Mouse (Mus musculus) 416B (cell line): ENCODE data around the gene Syce3.

Experiments
- DNase-seq: peaks from one replicate; pipeline ENCODE4 v3.0.0; 2011; ENCODE audit warnings: low read depth

Gene Syce3

DNA sequence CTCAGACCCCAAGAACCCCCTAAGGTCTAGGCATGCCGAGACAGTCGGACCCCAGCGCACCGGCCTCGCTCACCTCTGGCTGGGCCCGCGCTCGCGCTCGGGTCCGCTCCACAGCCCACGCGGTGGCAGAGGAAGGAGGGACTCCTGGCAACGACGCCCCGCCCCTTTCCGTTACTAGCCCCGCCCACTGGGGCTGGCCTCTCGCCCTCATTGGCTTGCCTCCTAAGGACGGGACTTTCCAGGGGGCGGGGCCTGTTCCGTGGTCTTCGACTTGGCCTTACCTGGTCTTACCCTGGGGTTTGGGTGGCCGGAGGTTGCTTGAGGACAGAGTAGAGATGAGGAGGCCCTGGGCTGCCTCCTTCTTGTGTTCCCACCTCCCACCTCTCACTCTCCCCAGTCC lies at the start of gene Syce3:
TSS of gene Syce3 (minus strand) at position 386 of the 400 bp plus-strand sequence.
- no peak for DNase-seq

DNA sequence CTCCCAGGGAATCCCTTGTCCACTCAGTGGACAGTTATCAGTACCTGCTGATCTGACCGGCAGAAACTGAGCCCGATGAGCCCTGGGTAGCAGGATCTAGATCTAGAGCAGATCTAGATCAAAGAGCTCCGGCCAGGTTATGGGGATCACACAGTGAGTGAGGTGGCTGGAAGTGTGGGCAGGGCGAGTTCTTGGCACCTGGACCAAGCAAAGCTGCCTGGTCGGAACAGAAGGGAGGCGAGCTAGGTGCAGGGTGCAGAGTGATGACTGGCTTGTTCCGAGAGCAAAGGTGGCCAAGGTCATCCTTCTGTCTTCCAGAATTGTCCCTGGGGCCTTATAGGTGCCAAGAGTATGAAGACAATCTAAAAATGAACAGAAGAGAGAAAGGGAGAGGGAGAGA lies 49.5 kb upstream of the Syce3 start:
- DNase-seq: no peak

- no peak for DNase-seq
These were observed 48.6 kb upstream of the Syce3 start for GRCm38 (mm10) chr15:89458942-89459341.

GRCm38 (mm10) chr15:89455642-89456041 lies 45.3 kb upstream of the Syce3 start:
- no peak for DNase-seq

DNA sequence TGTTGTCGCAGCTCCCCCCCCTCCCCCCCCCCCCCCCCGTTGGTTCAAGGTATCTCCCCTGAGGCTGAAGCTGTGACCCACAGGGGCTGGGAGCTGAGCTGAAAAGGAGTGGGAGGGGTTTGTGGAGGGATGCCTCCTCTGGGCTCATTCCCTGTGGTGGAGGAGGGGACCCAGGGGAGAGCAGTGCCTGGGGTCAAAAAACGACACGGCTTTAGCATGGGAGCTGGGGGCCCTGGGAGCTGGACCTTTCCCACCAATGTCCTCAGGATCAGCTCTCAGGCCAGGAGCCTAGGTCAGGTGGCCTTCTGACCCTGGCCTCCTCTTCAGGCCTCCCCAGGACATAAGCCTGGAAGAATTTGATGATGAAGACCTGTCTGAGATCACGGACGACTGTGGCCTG lies 44.6 kb upstream of the Syce3 start:
- no peak for DNase-seq

DNA sequence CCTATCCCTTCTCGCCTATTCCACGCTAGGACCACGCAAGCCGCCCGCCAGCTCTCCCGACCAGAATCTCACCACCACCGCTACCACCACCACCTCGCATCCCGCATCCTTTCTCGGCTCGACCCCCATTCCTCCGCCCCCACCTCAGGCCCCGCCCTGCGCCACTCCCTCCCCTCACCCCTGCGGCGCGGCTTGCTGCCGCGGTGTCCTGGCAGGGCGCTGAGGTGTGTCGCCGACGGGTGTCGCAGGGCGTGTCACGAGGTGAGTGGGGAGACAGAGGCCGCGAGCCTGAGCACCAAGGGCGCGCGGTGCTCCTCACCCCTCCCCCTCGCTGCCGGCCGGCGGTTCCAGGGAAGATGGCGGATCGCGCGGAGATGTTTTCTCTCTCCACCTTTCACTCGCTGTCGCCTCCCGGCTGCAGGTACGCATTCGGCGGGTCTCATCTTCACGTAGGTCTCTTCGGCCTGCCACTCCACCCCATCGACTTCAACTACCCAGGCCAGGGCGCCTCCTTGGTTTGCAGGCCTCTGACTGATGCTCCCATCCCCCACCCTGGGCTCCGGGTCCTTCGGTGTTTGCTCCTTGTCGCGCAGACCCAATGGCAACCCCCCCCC lies 43.7 kb upstream of the Syce3 start, which contains the start of gene Mapk8ip2:
TSS of gene Mapk8ip2 (plus strand) at position 49 of the 614 bp plus-strand sequence.
- DNase-seq: no peak

DNA sequence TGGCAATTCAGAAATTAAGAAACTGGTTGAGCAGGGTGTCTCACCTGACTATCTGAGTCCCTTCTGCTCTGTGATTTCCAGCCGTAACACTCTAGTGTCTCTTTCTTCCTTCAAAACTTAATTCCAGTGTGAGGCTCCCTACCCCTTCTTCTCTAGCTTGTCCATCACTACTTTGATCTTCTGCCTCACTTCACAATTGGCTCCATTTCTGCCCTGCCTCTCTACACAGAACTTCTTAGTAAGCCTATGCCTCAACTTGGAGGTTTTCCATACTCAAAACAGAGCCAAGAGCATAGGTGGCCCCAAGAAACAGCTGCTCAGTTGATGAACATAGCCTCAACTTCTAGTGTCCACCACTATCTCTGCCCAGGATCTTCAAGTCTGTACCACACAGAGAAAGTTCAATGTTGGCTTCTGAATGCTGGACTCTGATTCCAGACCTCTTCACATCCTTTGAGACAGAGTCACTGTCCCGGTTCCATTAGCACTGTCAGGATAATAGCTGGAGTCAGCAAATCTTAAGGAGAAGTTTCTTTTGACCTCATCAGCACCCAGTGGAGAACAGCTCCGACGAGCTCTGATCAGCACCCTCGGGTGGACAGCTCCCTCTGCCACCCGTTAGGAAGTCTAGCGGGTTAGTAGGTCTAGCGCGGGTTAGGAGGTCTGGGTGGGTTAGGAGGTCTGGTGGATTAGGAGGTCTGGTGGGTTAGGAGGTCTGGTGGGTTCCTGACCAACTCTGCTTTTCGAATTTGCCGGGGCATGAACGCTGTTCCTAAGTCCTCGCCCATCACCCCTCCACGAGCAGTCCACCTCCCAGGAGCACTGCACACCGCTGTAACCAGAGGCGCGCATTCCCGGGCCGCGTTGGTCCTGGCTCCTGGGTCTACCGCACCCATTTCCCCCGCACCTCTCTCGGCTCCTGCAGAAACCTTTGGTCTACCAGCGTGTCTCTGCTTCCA lies 42.9 kb upstream of the Syce3 start:
- peak; percentile 55 for DNase-seq

DNA sequence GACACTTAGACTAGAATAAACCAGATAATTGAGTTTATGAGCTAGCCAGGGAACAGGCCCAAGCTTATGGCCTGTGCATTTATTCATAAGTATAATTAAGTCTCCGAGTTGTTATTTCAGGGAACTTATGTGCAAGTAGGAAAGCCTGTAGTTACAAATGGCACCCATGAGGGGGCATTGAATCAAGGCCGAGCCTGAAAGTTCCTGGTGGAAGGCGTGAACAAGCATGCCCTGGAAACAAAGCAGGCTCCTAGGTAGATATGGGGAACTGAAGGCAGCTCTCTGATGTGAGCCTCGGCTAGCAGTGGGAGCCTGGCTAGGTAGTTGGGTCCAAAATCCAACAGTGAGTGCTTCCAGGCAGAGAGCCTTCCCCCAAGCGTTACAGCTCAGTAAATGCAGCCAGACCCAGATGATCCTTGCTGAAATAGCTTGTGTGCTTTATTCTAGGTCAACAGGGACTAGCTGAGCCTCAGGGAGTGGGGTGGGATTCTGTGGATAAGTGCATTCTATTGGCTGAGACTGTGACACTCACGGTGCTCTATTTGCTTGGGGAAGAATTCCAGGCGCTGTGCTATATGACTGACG lies 32.3 kb upstream of the Syce3 start:
- DNase-seq: peak; percentile 39

- peak; percentile 88 for DNase-seq
These were observed 25.6 kb upstream of the Syce3 start for GRCm38 (mm10) chr15:89435878-89436277.

DNA sequence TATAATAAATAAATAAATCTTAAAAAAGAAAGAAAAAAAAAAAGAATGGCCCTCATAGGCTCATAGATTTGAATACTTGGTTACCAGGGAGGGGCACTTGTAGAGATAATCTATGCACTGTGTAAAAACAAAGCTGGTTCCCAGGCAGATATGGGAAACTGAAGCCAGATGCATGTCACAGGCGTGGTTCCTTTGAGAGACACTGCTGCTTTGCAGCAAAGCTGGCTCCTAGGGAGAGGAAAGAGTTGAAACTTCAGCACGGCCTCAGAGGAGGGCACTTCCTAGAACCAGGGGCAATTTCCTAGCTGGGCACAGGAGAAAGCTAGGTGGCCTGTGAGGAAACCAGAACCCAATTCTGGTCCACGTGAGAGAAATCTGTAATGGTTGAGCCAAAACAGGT lies 23.8 kb upstream of the Syce3 start:
- DNase-seq: no peak

DNA sequence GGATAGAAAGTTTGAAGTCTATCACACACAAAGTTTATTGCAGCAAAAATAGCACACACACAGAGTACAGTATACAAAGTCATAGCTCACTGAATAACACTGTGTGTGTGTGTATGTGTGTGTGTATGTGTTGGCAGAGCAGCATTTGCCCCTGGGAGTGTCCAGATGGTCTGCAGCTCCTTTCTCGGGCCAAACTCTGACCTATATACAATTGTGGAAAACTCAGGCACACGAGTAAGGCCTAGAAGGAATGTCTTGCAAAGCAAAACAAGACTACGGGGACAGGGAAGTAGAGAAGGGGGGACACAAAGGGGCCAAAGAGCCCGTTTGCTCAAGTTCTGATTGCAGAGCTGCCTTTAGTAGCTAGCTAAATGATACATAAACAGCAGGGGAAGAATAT lies 22.6 kb upstream of the Syce3 start:
- no peak for DNase-seq

DNA sequence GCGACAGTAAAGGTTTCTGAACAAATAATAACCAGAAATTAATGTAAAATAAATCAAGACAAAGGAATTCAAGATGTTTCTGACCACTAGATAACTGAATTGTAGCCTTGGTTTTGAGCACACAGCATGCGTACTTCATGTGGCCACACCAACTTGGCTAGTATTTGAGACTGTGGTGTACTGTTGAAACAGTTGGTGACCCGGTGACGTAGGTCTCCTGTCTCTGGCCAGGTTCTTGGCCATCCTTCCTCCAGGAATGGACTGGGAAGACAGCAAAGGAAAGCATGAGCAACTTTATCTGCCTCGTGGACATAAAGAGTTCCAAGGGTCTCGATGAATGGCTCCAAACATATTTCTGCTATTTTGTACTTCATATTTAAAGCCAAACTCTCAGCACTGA lies 21.5 kb upstream of the Syce3 start:
- DNase-seq: no peak

GRCm38 (mm10) chr15:89431271-89431670 lies 21.0 kb upstream of the Syce3 start:
- no peak for DNase-seq

DNA sequence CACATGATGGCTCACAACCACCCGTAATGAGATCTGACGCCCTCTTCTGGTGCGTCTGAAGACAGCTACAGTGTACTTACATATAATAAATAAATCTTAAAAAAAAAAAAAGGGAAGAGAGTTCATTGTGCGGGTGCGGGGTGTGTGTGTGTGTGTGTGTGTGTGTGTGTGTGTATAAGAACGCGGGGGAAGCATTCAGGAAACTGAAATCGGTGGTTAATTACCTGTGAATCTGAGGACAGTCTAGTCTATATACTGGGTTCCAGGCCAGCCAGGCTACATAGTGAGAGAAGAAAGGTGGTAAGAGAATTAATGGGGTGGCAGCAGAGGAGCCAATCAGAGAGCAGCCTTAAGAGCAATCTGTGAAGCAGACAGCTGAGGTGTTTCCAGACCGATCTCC lies 20.5 kb upstream of the Syce3 start:
- peak; percentile 52 for DNase-seq

GRCm38 (mm10) chr15:89430341-89430740 lies 20.0 kb upstream of the Syce3 start:
- DNase-seq: peak; percentile 68

DNA sequence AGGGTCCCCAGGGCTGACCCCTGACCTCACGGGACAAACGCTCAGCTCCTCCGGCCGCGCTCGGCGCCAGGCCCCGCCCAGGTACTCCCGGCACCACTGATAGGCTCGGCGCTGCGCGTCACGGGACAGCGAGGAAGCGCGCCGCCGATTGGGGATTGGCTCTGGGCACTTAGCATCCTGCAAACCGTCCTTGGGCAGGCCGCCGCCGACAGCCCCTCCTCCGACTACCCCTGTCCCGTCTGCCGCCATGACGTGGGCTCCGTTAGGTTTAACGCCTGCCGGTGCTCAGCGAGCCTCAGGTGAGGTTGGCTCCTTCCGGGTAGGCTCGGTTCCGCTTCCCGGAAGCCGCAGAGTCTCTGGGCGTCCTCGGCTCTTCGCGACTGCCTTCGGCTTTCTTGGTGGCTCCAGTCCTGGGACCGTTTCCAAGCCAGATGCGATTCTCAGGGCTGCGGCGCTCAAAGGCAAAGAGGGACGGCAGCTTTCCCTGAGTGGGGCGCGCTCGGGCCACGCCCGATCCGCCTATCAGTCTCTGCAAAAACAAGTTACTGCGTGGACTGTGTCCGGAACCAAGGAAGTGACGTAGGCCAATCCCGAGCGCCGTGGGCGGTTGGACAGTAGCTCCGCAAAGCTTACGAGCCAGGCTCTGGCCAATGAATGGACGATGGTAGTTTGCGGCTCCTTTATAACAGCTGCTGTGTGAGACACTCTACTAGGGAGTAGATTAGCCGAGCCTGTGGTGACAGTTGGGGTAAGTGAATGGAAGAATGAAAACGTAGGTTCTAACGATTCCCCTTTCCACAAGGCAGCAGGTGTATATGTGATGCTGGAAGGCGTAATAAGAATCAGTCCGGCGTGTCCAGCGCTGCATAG lies 19.3 kb upstream of the Syce3 start, which contains the start of the genes C730034F03Rik, Gm44502 and Chkb:
TSS of gene C730034F03Rik (plus strand) at position 238 of the 870 bp plus-strand sequence.
TSS of gene Gm44502 (minus strand) at position 345 of the 870 bp plus-strand sequence.
TSS of gene Chkb (minus strand) at position 557 of the 870 bp plus-strand sequence.
- peak; percentile 99 for DNase-seq

- DNase-seq: no peak
These were observed 18.6 kb upstream of the Syce3 start for GRCm38 (mm10) chr15:89428821-89429351.

DNA sequence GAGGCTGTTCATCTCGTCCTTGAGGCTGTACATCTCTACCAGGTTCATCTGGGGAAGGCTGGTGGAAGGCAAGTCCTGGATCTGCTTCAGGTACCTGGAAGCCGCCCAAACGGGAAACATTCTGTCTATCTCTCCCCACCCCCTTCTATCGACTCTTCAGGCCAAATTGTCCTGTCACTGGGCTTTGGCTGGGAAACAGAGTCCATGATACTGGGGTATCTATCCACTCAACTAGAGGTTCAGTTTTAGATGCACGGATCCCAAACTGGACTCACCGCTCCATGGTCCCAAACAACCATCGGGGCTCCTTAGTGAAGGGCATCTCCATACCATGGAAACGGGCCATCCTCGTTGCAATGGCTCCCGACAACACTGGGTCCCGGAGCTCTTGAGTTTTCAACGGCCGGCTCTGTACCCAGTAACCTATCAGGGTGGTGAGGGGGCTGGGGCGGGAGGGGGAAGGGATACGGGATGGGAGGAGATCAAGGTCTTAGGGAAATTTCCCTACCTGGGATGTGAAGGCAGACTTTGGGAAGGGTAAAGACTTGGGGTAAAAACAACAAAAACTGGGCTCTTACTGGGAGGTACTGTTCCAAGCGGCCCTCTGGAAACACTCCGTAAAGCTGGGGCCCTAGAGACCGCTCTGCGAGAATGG lies 18.0 kb upstream of the Syce3 start:
- DNase-seq: no peak

DNA sequence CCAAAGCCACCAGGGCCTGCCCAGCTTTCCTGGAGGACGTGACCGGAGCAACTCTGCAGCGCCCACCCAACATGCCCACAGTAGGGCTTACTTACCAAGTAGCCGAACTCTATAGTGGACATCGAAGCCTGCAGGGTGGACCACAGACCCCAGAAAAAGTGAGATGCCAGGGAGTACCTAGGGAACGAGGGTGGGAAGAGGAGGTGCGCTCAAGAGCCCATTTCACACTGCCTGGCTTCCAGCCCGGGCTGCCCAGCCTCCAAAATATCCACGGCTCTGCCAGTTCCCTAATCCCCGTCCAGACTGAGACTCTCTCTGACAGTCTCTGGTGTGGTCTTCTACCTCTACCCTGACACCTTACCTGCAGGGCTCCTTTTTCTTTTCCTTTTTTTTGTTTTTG lies 16.4 kb upstream of the Syce3 start:
- DNase-seq: no peak

- no peak for DNase-seq
These were observed 15.4 kb upstream of the Syce3 start, which contains the start of gene Cpt1b for GRCm38 (mm10) chr15:89425711-89426121. Gene Cpt1b (minus strand): TSS chr15:89425863.

- no peak for DNase-seq
These were observed 14.3 kb upstream of the Syce3 start for GRCm38 (mm10) chr15:89424621-89425020.
